Mouse (Mus musculus): ENCODE measurements around the gene Ctsl.

DNA sequence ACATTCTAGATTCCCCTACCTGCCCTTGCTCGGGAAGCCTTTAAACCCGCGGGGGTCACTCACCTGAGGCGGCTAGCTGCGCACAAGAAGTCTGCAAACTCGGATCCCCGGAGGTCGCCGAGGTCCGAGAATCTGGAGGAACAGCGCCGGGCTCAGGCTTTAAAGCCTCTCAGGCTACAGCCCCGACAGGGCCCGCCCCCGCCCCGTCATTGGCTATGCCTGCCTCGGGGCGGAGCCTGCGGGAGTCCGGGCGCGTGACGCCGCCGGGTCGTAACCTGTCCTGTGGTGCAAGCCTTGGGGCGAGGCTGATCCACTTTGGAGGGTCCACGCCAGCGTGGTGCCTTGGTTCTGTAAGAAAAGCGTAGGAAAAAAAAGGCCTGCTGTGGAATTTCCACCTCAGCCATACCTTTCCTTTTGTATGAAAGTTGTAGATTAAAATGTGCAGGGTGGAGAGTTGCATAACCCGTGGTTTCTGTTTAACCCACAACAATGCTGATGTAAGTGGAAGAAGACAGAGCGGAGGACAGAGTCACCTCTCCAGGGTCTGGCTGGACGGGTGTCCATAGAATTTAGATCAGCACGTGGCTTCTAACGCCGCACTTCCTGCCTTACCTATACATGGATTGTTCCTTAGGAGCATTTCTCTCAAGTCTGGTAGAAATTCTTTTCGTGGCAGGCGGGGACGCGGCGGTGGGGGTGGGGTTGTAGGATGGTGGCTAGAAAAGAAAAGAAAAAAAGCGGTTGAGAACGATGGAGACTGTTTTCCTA is at the start of gene Ctsl:
- TF ChIP-seq GATA1 (IDR thresholded peaks at IDR 0.05; ENCODE audit: low read length) (no peak), TAL1 (IDR thresholded peaks at IDR 0.05; ENCODE audit: low read length) (no peak)
